Mouse (Mus musculus): ENCODE results near the gene 3300002I08Rik.
"Not testable (repeated sequence)": the region's sequence is repeated elsewhere in the genome, so short reads cannot be mapped to it uniquely, and the experiment has no call there.

The 3300002I08Rik gene

GRCm38 (mm10) chr2:150362113-150362877, at the start of gene 3300002I08Rik:
3300002I08Rik (minus strand) TSS chr2:150362765.
- DNase-seq (ENCODE audit: low spot score in 2 of 2), result peak; percentile 77 to 81

DNA sequence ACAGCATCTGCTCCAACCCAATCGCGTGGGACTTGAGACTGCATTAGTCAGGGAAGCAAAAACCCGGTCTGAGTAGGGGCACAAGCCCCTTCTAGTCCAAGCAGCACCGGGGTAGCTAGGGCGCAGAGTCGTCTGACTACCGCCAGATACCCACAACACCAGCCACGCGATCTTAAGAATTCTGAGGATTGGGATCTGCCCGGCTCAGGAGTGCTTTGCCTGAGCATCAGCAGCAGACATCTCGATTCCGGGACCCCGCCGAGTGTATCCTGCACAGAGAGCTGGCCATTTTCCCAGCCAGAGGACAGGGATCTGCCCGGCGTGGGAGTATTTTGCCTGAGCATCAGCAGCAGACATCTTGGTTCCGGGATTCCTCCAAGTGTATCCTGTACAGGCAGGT, 49.6 kb upstream of the 3300002I08Rik start:
- not testable (repeated sequence) for DNase-seq (ENCODE audit: low spot score in 2 of 2)

- DNase-seq (ENCODE audit: low spot score in 2 of 2), result no peak
These were observed 27.6 kb upstream of the 3300002I08Rik start for GRCm38 (mm10) chr2:150390198-150390597.

DNA sequence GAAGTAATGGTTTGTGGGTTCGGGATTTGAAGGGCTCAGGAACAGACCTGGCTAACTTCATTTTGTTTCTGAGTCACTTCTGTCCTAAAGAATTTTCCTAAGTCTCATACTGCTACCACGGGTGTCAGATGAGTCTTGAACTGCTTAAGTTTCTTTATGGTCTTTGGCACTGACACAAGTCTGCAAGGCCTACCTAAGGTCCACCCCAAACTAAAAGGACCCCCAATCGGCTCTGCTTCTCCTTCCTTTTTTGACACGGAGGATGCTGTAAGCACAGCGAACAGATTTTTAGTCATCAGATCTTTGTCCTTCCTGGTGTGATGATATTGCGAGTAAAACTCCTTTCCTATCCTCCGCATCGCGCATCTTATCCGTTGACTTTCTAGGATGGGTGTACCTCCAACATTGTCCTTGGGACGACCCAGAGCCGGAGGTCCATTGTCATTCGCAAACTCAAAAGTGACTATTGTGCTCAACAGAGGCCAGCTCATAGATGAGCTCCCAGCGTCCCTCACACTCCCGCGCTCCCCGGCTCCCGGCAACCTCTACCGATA, 23.1 kb upstream of the 3300002I08Rik start:
- DNase-seq (ENCODE audit: low spot score in 2 of 2), result not testable (repeated sequence)

GRCm38 (mm10) chr2:150362878-150363229, 289 bp upstream of the 3300002I08Rik start:
- no peak for DNase-seq (ENCODE audit: low spot score in 2 of 2)

DNA sequence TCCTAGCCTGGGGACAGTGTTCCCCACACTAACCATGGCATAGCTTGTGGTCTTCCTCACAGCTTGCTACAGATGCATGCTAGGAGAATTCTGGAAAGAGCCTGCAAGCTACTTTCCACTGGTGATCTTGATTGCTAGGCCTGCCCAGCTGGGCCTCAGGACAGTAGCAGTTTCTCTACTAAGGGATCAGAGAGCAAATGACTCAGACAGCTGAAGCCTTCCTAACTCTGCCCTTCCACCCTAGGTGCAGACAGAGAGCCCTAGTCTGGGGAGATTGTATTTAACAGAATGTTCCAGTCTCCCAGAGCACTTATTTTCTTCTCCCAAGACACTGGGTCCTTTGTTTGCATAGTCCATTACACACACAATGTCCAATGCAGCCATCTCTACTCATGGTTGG, 5.4 kb downstream of the 3300002I08Rik start:
- DNase-seq (ENCODE audit: low spot score in 2 of 2), result not testable (repeated sequence)

DNA sequence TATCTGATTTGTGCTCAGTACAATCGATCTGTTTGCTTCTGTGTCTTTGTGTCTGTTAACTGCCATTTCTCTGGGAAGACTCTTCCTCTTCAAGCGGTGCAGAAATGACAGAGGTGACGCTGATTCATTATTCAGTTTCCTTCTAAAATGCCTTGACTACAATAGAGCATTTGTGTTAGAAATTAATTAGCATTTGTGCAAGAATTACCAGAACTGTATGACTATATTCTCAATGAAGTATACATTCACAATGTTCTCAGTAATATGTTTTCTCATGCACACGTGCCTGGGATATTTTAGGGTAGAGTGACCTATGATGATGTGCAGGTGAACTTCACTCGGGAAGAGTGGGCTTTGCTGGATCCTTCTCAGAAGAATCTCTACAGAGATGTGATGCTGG, 39.2 kb downstream of the 3300002I08Rik start, which contains the start of gene Gm10130:
Gm10130 (plus strand) TSS at position 301 of the 400 bp plus-strand sequence.
- no peak for DNase-seq (ENCODE audit: low spot score in 2 of 2)

DNA sequence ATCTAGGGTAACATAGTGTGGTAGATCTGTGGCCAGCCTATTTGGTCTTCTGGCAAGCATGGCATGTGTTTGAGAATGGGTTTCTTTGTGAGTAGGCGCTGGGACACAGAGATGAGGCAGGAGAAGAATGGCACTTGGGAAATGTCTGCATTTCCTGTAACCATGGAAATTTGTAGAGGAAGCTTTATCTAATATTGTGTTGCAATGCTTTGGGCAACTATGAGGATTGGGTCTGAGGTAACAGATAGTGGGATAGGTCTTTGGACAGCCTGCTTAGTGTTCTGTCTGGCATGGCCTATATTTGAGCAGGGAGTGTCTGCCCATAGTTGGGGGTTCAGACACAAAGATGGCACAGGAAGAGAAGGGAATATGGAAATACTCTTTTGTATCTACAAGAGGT, 43.6 kb downstream of the 3300002I08Rik start:
- DNase-seq (ENCODE audit: low spot score in 2 of 2), result no peak

GRCm38 (mm10) chr2:150316140-150316539, 46.4 kb downstream of the 3300002I08Rik start:
- DNase-seq (ENCODE audit: low spot score in 2 of 2), result no peak

DNA sequence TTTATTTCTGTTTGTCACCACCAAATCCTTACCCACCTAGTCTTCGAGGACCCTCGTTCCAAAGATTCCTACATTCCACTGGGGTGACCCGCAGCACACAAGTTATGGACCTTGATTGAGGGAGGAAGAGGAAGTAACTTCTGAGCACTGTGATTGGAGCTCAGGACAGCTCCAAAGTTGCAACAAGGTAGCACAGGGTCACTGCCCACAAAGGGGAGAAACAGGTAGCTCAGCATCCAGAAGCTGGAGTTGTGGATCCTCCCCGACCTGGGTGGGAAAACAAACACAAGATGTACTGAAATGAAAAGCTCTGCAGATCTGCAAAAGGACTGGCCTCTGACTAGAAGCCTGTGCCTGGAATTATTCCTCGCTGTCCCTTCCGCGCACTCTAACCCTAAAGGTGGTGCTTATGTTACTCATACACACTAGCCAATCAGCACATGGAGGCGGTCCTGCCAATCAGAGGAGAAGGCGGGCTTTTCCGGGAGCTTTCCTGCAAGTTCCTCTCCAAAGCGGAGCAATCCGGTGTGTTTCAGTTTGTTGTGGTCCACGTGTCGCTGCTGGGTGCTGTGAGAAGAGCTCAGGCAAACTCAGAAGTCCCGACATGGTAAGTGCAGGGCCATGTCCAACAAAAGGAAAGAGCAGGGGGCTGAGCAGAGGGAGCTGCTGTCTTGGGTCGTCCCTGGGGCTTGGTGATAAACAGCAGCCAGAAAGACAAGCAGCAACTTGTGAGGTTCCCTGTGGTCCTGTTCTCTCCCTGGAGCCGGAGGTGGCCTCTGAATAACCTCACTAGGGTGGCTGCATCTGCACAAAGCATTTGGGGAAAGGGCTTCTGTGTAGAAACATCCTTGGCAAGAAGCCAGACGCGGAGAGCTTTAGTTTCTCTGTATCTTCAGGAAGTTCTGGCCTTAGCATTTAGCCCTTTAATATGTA, 51.3 kb downstream of the 3300002I08Rik start:
- peak; percentile 84 to 87 for DNase-seq (ENCODE audit: low spot score in 2 of 2)

GRCm38 (mm10) chr2:150307183-150307773, 55.3 kb downstream of the 3300002I08Rik start:
- DNase-seq (ENCODE audit: low spot score in 2 of 2), result peak; percentile 71

DNA sequence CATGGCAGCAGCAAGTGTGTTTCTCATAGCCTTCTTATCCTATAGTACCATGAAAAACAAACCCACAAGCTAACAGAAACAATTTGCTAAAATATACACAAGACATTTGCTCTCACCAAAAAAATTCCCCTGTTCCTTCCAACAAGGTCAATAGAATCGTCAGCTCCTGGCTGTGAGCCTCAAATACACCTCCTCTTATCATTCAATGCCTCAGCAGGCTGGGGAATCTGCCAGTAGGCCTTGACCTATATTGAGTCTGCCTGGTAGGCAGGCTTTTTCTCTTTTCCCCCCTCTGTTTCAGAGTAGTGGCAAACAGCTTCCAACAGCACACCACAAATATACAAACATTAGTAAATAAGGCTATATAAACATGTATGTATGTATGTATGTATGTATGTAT, 63.5 kb downstream of the 3300002I08Rik start:
- no peak for DNase-seq (ENCODE audit: low spot score in 2 of 2)

GRCm38 (mm10) chr2:150293669-150294068, 68.9 kb downstream of the 3300002I08Rik start:
- DNase-seq (ENCODE audit: low spot score in 2 of 2), result no peak
